Mouse (Mus musculus): ENCODE measurements around the gene Hoxd8.

DNA sequence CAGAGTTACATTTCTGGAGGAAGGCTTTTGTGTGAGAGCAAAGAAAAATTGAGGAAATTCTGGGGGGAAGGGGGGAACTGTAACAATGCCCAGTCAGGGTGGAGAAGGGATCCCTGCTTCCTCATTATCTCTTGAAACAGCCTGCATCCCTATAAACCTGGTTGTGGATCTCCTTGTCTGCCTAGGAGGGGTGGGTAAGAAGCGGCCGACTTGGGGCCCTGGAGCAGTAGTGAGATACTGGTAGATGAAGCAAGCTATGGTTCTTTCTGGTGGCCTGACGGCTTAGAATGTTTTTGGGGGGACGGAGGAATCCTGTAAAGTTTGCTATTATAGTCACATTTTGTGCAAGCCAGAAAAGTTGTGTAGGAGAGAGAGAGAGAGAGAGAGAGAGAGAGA, 11.0 kb upstream of the Hoxd8 start:
- no peak for TF ChIP-seq CTCF (IDR thresholded peaks at IDR 0.05; ENCODE audit: low read depth)
- TF ChIP-seq EP300 (optimal IDR thresholded peaks at IDR 0.05) = no peak

Measured in stomach, postnatal 0 days (tissue).